Mouse (Mus musculus) frontal cortex, postnatal 36 days (tissue): ENCODE results near the gene Hist1h2bf.

Source experiments
- DNase-seq, 2 experiments: peaks; one replicate each; pipeline ENCODE4 v3.0.0; 2022; ENCODE audit warnings: low spot score in 2 of 2

Gene Hist1h2bf

DNA sequence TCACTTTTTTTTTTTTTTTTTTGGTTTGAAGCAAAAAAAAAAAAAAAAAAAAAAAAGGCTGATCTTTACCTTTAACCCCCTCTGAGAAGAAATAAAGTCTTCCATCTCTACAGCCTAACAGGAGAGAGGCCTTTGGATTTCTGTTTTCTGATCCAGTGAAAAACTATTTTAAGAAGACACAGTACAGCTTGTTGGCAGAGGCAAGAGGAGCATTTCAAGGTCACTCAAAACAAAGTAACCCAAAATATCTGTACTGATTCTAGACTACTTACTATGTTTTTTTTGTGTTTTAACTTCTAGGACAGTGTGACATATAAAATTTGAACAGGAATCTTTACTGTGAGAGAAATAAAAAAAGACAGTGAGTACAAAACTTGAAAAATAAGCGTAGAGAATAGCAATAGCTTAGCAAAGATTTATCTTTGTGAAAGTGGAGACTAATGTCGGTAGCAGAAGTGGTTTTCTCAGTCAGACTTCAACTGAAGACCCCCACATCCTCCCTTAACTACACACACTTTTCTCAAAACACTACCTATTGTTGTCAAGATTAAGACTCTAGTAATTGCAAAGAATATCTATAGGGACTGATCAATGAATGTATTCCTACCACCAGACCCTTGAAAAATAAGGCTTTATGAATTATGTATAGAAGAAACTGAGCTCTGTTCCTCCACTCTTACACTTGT lies 44.4 kb downstream of the Hist1h2bf start:
- DNase-seq, result no peak

DNA sequence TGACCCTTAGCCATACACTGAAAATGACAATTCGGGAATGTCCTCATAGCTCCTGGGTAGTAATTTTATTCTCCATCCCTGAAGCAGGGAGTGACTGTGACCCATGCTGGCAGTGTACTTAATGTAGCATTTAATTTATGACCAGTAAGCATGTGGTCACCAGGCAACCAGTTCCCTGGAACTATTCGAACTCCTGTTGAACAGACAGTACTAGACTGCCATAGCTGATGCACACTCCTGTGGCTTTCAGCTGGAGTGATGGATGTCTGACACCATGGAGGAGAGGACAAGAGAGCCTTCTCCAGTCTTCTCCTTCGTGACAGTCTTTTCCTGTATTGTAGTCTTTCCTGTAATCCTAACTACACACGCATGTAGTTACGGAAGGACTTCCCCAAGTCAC lies 45.0 kb downstream of the Hist1h2bf start:
- no peak for DNase-seq

DNA sequence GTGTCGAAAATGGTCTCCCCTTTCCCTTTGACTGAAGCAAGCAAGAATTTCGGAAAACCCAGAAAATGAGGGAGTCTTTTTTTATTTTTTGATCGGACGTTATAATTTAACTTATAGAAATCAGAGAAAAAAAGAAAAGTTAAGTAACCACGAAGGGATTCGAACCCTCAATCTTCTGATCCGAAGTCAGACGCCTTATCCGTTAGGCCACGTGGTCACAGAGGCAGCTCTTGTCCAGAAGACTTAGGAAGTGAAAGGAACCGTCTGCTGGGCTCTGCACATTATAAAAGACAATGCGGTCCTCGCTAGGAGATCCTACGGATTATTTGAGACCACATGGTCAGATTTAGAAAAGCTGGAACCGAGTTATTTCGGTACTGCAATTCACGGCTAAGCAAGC lies 47.7 kb downstream of the Hist1h2bf start:
- peak; percentile 96 to 97 for DNase-seq

DNA sequence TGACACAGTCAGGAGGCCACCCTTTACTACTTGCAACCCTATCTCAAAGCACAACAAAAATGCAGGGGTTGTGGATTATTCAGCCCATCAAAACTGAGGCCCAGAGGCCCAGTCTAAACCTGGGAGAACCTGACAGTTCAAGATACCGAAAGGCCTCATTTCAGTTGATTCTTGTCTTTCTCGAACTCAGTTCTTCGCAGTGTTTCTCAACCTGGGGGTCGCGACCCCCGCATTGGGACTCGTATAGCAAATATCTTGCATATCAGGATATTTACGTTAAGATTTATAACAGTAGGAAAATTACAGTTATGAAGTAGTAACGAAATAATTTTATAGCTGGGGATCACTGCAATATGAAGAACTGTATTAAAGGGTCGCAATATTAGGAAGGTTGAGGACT lies 48.1 kb downstream of the Hist1h2bf start:
- no peak for DNase-seq

GRCm38 (mm10) chr13:23524654-23525053 lies 49.3 kb downstream of the Hist1h2bf start:
- DNase-seq, result peak; percentile 68 to 79

- DNase-seq, result no peak
Measured at GRCm38 (mm10) chr13:23523976-23524375, 50.0 kb downstream of the Hist1h2bf start.
